Mouse (Mus musculus) ES-E14 (cell line): ENCODE measurements around the gene Oard1. TPM values are rescaled to one million over a fixed set of nuclear protein-coding genes. Genes with fewer than 3 reads are reported as not detected.

Experiments
- DNase-seq: peaks from one replicate; pipeline ENCODE4 v3.0.0-alpha.2; 2013; ENCODE audit warnings: low read depth, low spot score
- H3K27ac ChIP-seq: 2 replicates; pipeline ENCODE4 v1.5.1; 2012; ENCODE audit warnings: low read depth, mild to moderate bottlenecking, low read length, moderate library complexity, mixed read lengths; ENCODE audit not compliant: poor library complexity, insufficient read depth, severe bottlenecking
- H3K36me3 ChIP-seq: 2 replicates; pipeline ENCODE4 v1.6.1; 2012; ENCODE audit warnings: mild to moderate bottlenecking, low read length, moderate library complexity, mixed read lengths; ENCODE audit not compliant: control insufficient read depth, poor library complexity, insufficient read depth, severe bottlenecking
- H3K4me1 ChIP-seq, 2 experiments: fragments of 150-350 bp in 1 of 2; sonication (generic) in 1 of 2; 2 replicates each; pipeline ENCODE4 v1.6.1; 2012; ENCODE audit warnings: low read length in 2 of 2, mild to moderate bottlenecking in 1 of 2, mixed read lengths in 1 of 2; ENCODE audit not compliant: control insufficient read depth in 2 of 2, insufficient read depth in 2 of 2, poor library complexity in 1 of 2
- H3K4me3 ChIP-seq, 2 experiments: fragments of 150-350 bp in 1 of 2; sonication (generic) in 1 of 2; 2 replicates each; pipeline ENCODE4 v1.5.1; 2012; ENCODE audit warnings: low read length in 2 of 2, low read depth in 1 of 2, mild to moderate bottlenecking in 1 of 2, mixed read lengths in 1 of 2; ENCODE audit not compliant: insufficient read depth in 1 of 2, poor library complexity in 1 of 2, severe bottlenecking in 1 of 2
- H3K9ac ChIP-seq: 2 replicates; pipeline ENCODE4 v1.6.1; 2012; ENCODE audit warnings: low read depth, mild to moderate bottlenecking, low read length, mixed read lengths; ENCODE audit not compliant: poor library complexity, insufficient read depth, severe bottlenecking
- H3K9me3 ChIP-seq: fragments of 150-350 bp; sonication (generic); 2 replicates; pipeline ENCODE4 v1.6.1; 2012; ENCODE audit warnings: low read depth, mild to moderate bottlenecking, low read length; ENCODE audit not compliant: control insufficient read depth, insufficient read depth
- CHD2 ChIP-seq: IDR thresholded peaks from 2 replicates; pipeline ENCODE4 v1.6.1; 2014; ENCODE audit warnings: mild to moderate bottlenecking, low read depth, low read length, inconsistent platforms
- HCFC1 ChIP-seq: IDR thresholded peaks from 2 replicates; pipeline ENCODE4 v1.6.1; 2012; ENCODE audit warnings: low read length, inconsistent platforms, borderline replicate concordance; ENCODE audit not compliant: insufficient read depth
- MAFK ChIP-seq: IDR thresholded peaks from 2 replicates; pipeline ENCODE4 v1.6.1; 2014; ENCODE audit warnings: mild to moderate bottlenecking, low read depth, low read length, inconsistent platforms; ENCODE audit not compliant: insufficient read depth
- ZC3H11A ChIP-seq: IDR thresholded peaks from 2 replicates; pipeline ENCODE4 v1.6.1; 2012; ENCODE audit warnings: low read depth, mild to moderate bottlenecking, inconsistent platforms, low read length, borderline replicate concordance
- ZNF384 ChIP-seq: IDR thresholded peaks from 2 replicates; pipeline ENCODE4 v1.6.1; 2012; ENCODE audit warnings: low read depth, low read length, inconsistent platforms
- in situ Hi-C, 2 experiments: fragments of 600-800 bp; cut with MboI; formaldehyde crosslinking; loops; one replicate each; pipeline ENCODE4 v1.15.1; 2025; ENCODE audit warnings: low sequenced_read_pairs in 2 of 2, inconsistent platforms in 1 of 2; ENCODE audit not compliant: unreplicated experiment in 2 of 2
- total RNA-seq: library from RNA; depleted of rRNA; stranded (reverse); fragments of 300-350 nt; gene quantifications from 2 replicates; pipeline ENCODE4 v1.2.3, GENCODE M21; 2012

The Oard1 gene
- total RNA-seq, 1 experiment, result 38.6 TPM

GRCm38 (mm10) chr17:48416425-48417195 lies 6.8 kb downstream of the Oard1 start:
- Histone ChIP-seq H3K36me3 (peaks cover 39% of the 10 kb centered on the region), H3K9me3 (no peaks in the 10 kb centered on the region), H3K4me1 (no peaks in the 10 kb centered on the region), H3K4me3 (no peak overlapping the region), H3K27ac (no peak overlapping the region), H3K9ac (no peak overlapping the region)
- DNase-seq, result no peak
- in situ Hi-C loops, result no loop called here
- TF ChIP-seq ZC3H11A (peak; percentile 36; the same call in 1 of the 2 replicates), MAFK (no peak), HCFC1 (no peak), ZNF384 (0 out of 2 replicates have a peak, but pooled peaks have one; percentile 6)

- TF ChIP-seq MAFK (no peak), ZC3H11A (no peak), HCFC1 (no peak), ZNF384 (no peak), CHD2 (no peak)
- DNase-seq, result no peak
- Histone ChIP-seq H3K36me3 (peaks cover 33% of the 10 kb centered on the region), H3K27ac (no peak overlapping the region), H3K4me3 (no peak overlapping the region), H3K4me1 (no peaks in the 10 kb centered on the region), H3K9ac (no peak overlapping the region), H3K9me3 (no peaks in the 10 kb centered on the region)
- in situ Hi-C loops, result no loop called here
These were observed 7.7 kb downstream of the Oard1 start for GRCm38 (mm10) chr17:48417521-48417920.

DNA sequence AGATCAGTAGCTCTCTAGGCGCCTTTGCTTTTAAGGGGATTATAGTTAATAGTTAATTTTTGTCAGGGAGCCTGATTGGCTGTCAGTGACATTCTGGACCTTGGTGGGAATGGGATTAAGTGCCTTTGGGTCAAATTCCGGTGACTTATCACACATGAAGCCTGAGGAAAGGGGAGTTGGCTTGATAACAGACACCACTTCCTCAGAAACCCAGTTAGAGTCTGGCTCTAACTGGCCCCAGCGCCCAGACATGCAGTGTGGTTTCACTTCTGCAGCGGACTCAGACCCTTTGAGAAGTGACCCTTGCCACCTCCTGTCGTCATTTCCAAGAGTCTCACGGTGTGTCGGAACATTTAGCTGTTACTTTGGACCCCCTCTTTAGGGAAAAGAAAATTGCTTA lies 8.4 kb downstream of the Oard1 start:
- H3K4me1 ChIP-seq, result peaks cover 0 to 2% of the 10 kb centered on the region in 2 experiments; a peak in 2 of 4 replicates
- TF ChIP-seq HCFC1, result no peak
- no peak for TF ChIP-seq CHD2
- TF ChIP-seq MAFK, result no peak
- no peak for TF ChIP-seq ZNF384
- TF ChIP-seq ZC3H11A, result no peak
- no peak overlapping the region for H3K9ac ChIP-seq
- in situ Hi-C loops, result no loop called here
- no peak overlapping the region for H3K4me3 ChIP-seq
- H3K27ac ChIP-seq, result no peak overlapping the region
- no peaks in the 10 kb centered on the region for H3K9me3 ChIP-seq
- no peak for DNase-seq
- peaks cover 32% of the 10 kb centered on the region for H3K36me3 ChIP-seq

- no peak for DNase-seq
- H3K4me3 ChIP-seq, result no peak overlapping the region
- no peak overlapping the region for H3K9ac ChIP-seq
- in situ Hi-C loops, result no loop called here
- H3K27ac ChIP-seq, result no peak overlapping the region
- H3K9me3 ChIP-seq, result no peaks in the 10 kb centered on the region
- TF ChIP-seq HCFC1 (no peak), CHD2 (no peak)
- H3K36me3 ChIP-seq, result peaks cover 32% of the 10 kb centered on the region
- H3K4me1 ChIP-seq, result peaks cover 0 to 5% of the 10 kb centered on the region in 2 experiments; a peak in 2 of 4 replicates
These were observed 9.0 kb downstream of the Oard1 start for GRCm38 (mm10) chr17:48418781-48419180.
